Mouse (Mus musculus): ENCODE results near the gene Wdtc1. TPM values are rescaled to one million over a fixed set of nuclear protein-coding genes. Genes with fewer than 3 reads are reported as not detected.

Wdtc1 gene
- 10 to 100 TPM; 56.6 to 60.8 TPM for total RNA-seq (2021)
- long read RNA-seq, experiment 1, full-length matches to known transcripts, result 17 of 40 reads
- long read RNA-seq, experiment 1, partial matches to known transcripts, result 10 of 40 reads
- long read RNA-seq, experiment 1, other reads (novel, unspliced or antisense), result 13 of 40 reads
- long read RNA-seq, experiment 2, full-length matches to known transcripts, result 7 of 25 reads
- long read RNA-seq, experiment 2, partial matches to known transcripts, result 5 of 25 reads
- long read RNA-seq, experiment 2, other reads (novel, unspliced or antisense), result 13 of 25 reads

- intact Hi-C loops (cut with DNase I), result no loop called here
- DNase-seq (ENCODE audit: low spot score in 2 of 2), result no peak
Observed at GRCm38 (mm10) chr4:133353367-133354365, at the start of gene Wdtc1. Wdtc1 (minus strand) TSS chr4:133353481.

- intact Hi-C loops (cut with DNase I), result no loop called here
- DNase-seq (ENCODE audit: low spot score in 2 of 2), result no peak
Observed at GRCm38 (mm10) chr4:133402011-133402410, 48.7 kb upstream of the Wdtc1 start.

- no peak for DNase-seq (ENCODE audit: low spot score in 2 of 2)
- intact Hi-C loops (cut with DNase I), result no loop called here
Observed at GRCm38 (mm10) chr4:133400098-133400497, 46.8 kb upstream of the Wdtc1 start.

GRCm38 (mm10) chr4:133399509-133399908 lies 46.2 kb upstream of the Wdtc1 start:
- intact Hi-C loops (cut with DNase I), result no loop called here

GRCm38 (mm10) chr4:133398619-133399018 lies 45.3 kb upstream of the Wdtc1 start:
- intact Hi-C loops (cut with DNase I), result no loop called here
- no peak for DNase-seq (ENCODE audit: low spot score in 2 of 2)

More at GRCm38 (mm10) chr4:133399509-133399908, 46.2 kb upstream of the Wdtc1 start:
- DNase-seq (ENCODE audit: low spot score in 2 of 2), result no peak

GRCm38 (mm10) chr4:133397961-133398360 lies 44.7 kb upstream of the Wdtc1 start:
- intact Hi-C loops (cut with DNase I), result no loop called here
- no peak for DNase-seq (ENCODE audit: low spot score in 2 of 2)

- no peak for DNase-seq (ENCODE audit: low spot score in 2 of 2)
- intact Hi-C loops (cut with DNase I), result no loop called here
Observed at GRCm38 (mm10) chr4:133397299-133397698, 44.0 kb upstream of the Wdtc1 start.

GRCm38 (mm10) chr4:133396079-133396478 lies 42.8 kb upstream of the Wdtc1 start:
- DNase-seq (ENCODE audit: low spot score in 2 of 2), result no peak
- intact Hi-C loops (cut with DNase I), result no loop called here

GRCm38 (mm10) chr4:133394981-133395573 lies 41.8 kb upstream of the Wdtc1 start:
- intact Hi-C loops (cut with DNase I), result no loop called here

GRCm38 (mm10) chr4:133391185-133392040 lies 38.1 kb upstream of the Wdtc1 start:
- intact Hi-C loops (cut with DNase I), result no loop called here
- DNase-seq (ENCODE audit: low spot score in 2 of 2), result peak; percentile 57 to 61

More at GRCm38 (mm10) chr4:133394981-133395573, 41.8 kb upstream of the Wdtc1 start:
- DNase-seq (ENCODE audit: low spot score in 2 of 2), result no peak

- intact Hi-C loops (cut with DNase I), result no loop called here
- no peak for DNase-seq (ENCODE audit: low spot score in 2 of 2)
Observed at GRCm38 (mm10) chr4:133390585-133390984, 37.3 kb upstream of the Wdtc1 start.

- intact Hi-C loops (cut with DNase I), result no loop called here
- DNase-seq (ENCODE audit: low spot score in 2 of 2), result no peak
Observed at GRCm38 (mm10) chr4:133390042-133390441, 36.8 kb upstream of the Wdtc1 start.

- DNase-seq (ENCODE audit: low spot score in 2 of 2), result no peak
- intact Hi-C loops (cut with DNase I), result no loop called here
Observed at GRCm38 (mm10) chr4:133388781-133389552, 35.7 kb upstream of the Wdtc1 start.

- intact Hi-C loops (cut with DNase I), result no loop called here
- no peak for DNase-seq (ENCODE audit: low spot score in 2 of 2)
Observed at GRCm38 (mm10) chr4:133387053-133387452, 33.8 kb upstream of the Wdtc1 start.

- DNase-seq (ENCODE audit: low spot score in 2 of 2), result peak in 1 of 2 experiments; percentile 66
- intact Hi-C loops (cut with DNase I), result no loop called here
Observed at GRCm38 (mm10) chr4:133386061-133386797, 32.9 kb upstream of the Wdtc1 start.

- no peak for DNase-seq (ENCODE audit: low spot score in 2 of 2)
- intact Hi-C loops (cut with DNase I), result no loop called here
Observed at GRCm38 (mm10) chr4:133381141-133381540, 27.9 kb upstream of the Wdtc1 start.

GRCm38 (mm10) chr4:133380532-133380931 lies 27.3 kb upstream of the Wdtc1 start:
- intact Hi-C loops (cut with DNase I), result no loop called here

GRCm38 (mm10) chr4:133379861-133380260 lies 26.6 kb upstream of the Wdtc1 start:
- intact Hi-C loops (cut with DNase I), result no loop called here
- DNase-seq (ENCODE audit: low spot score in 2 of 2), result no peak

More at GRCm38 (mm10) chr4:133380532-133380931, 27.3 kb upstream of the Wdtc1 start:
- no peak for DNase-seq (ENCODE audit: low spot score in 2 of 2)
